ENCODE assay signal across 12 mouse cellular contexts in the genomic region with DNA sequence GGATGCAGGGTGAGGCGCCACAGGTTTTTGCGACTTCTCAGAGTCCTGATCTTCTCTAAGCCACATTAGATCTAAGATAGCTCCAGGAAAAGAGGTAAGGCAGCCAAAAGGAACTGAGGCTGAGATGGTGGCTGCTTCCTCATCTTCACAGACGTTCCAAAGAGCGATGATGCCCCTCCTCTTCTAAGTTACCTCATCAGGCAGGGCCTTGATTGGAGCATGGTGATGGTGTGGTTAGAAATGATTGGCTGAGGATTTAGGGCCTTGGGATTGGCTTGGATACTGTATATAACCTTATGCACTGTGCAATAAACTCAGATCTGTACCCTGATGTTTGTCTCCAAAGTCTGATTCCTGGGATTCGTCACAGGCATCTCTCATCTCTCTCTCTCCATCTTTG.
"Had no signal": no experiment of that assay in that cellular context is flagged by ENCODE, and none has a peak within 500 bp of the region (broad histone marks: within the 10 kb centered on the region; RNA-seq: fewer than 3 reads in every experiment).

No protein-coding gene starts in this region.

- H3K36me3 ChIP-seq: limb, embryonic 13.5 days; midbrain, embryonic 13.5 days; neural tube, embryonic 15.5 days had no signal

- H3K4me1 ChIP-seq: limb, embryonic 13.5 days; midbrain, embryonic 13.5 days; neural tube, embryonic 15.5 days had no signal

- DNase-seq: kidney, postnatal 10 days; kidney, postnatal 4 days; left cerebral cortex, postnatal 4 days; lung, adult 18-20 months; lung, postnatal 4 days; right cerebral cortex, adult 18-20 months; right cerebral cortex, postnatal 25 days; thymus, postnatal 36 days had no signal

- H3K27me3 ChIP-seq: limb, embryonic 13.5 days; midbrain, embryonic 13.5 days; neural tube, embryonic 15.5 days had no signal

- H3K9me3 ChIP-seq: limb, embryonic 13.5 days; midbrain, embryonic 13.5 days; neural tube, embryonic 15.5 days had no signal

- H3K27ac ChIP-seq: limb, embryonic 13.5 days; liver, embryonic 14.5 days; midbrain, embryonic 13.5 days; neural tube, embryonic 15.5 days had no signal

- ATAC-seq: midbrain, embryonic 13.5 days had no signal

- H3K4me3 ChIP-seq: limb, embryonic 13.5 days; midbrain, embryonic 13.5 days; neural tube, embryonic 15.5 days had no signal
